Mouse (Mus musculus): ENCODE results near the gene Tmem167. TPM values are rescaled to one million over a fixed set of nuclear protein-coding genes. Genes with fewer than 3 reads are reported as not detected.

Gene Tmem167
- polyA plus RNA-seq, 1 experiment, result 1.6 TPM

DNA sequence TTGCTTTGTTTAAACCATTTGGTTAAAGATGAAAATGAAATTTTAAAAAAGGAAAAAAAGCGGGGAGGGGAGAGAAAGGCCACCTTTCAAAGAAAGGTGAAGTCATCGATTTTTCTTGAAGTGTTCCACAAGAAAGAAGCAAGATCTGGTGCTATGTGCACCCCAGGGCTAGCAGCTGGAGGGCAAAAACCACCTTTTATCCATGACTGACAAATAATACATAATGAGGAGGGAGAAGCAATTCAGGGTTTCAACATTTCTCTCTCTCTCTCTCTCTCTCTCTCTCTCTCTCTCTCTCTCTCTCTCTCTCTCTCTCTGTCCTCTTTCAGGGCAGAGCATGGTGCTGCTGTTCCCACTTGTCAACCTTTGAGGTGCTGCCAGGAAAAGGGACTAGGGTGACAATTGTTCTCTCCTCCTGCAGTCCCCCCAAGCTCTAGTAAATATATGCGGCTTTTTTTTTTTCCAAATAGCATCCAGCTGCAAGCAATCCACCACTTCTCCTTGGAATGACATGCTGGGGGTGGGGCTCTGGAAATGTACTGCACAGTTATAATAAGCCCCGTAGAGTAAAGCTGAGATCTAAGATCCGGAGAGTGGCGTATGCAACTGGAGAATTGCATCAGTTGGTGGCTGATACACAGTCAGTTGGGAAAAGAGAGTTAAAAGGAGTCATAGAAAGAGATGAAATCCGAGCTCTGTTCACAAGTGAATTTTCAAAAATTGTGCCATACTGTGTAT is 63.8 kb downstream of the Tmem167 start:
- 67% methylated on average over 7 of the region's 7 CpGs for WGBS
- no peak overlapping the region for H3K27ac ChIP-seq (ENCODE audit: insufficient read depth, low read depth, low read length)
- TF ChIP-seq CTCF (IDR thresholded peaks at IDR 0.05; ENCODE audit: extremely low read depth, insufficient read length, insufficient replicate concordance, low read depth, low read length), result no peak
- TF ChIP-seq POLR2A (IDR thresholded peaks at IDR 0.05; ENCODE audit: low read depth, low read length), result no peak
- H3K4me1 ChIP-seq (ENCODE audit: control insufficient read depth, insufficient read depth, insufficient read length, low read length), result no peaks in the 10 kb centered on the region
- no peak overlapping the region for H3K4me3 ChIP-seq (ENCODE audit: low read depth, low read length)
- no peaks in the 10 kb centered on the region for H3K27me3 ChIP-seq (ENCODE audit: control insufficient read depth, insufficient read depth, low read length)
- no peaks in the 10 kb centered on the region for H3K36me3 ChIP-seq (ENCODE audit: control insufficient read depth, insufficient read depth, low read length)

DNA sequence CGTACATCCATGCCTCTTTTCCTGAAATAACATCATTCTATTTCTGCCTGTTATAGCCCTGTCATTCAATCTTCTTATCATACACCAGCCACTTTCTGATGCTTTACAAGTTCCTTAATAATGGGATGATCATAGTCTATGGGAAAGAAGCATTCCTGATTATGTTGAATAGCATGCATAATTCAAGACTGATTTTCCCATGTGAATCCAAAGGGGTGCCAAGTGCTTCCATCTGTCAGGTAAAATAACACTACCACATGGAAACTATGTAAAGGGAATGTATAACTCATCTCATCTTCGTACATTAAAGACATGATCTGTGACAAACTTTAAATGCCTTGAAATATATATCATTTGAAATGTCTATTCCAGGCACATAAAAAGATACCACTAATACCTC is 75.2 kb downstream of the Tmem167 start:
- no peak overlapping the region for H3K27ac ChIP-seq (ENCODE audit: insufficient read depth, low read depth, low read length)
- H3K36me3 ChIP-seq (ENCODE audit: control insufficient read depth, insufficient read depth, low read length), result no peaks in the 10 kb centered on the region
- TF ChIP-seq CTCF (IDR thresholded peaks at IDR 0.05; ENCODE audit: extremely low read depth, insufficient read length, insufficient replicate concordance, low read depth, low read length), result no peak
- no peak for TF ChIP-seq POLR2A (IDR thresholded peaks at IDR 0.05; ENCODE audit: low read depth, low read length)
- H3K4me3 ChIP-seq (ENCODE audit: low read depth, low read length), result no peak overlapping the region
- H3K4me1 ChIP-seq (ENCODE audit: control insufficient read depth, insufficient read depth, insufficient read length, low read length), result no peaks in the 10 kb centered on the region
- WGBS, result 92% methylated on average over 2 of the region's 2 CpGs
- no peaks in the 10 kb centered on the region for H3K27me3 ChIP-seq (ENCODE audit: control insufficient read depth, insufficient read depth, low read length)

DNA sequence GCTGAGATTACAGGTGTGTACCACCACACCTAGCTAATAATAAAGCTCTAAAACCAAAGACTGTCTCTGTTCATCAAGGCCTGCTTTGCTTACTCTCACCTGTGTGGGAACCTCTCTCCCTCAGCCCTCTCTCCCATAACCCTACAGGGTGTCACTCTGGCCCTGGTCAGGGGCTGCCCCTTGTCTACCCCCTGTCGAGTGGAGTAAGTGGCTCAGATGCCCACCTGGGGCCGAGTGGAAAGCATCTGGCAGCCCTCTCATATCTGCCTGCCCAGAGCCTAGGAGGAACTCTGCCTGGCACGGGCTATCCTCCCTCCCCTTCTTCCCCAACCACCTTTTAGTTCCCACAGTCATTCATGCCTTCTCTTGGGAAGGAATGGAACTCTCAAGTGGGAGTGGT is 78.1 kb downstream of the Tmem167 start:
- no peak overlapping the region for H3K4me3 ChIP-seq (ENCODE audit: low read depth, low read length)
- TF ChIP-seq POLR2A (IDR thresholded peaks at IDR 0.05; ENCODE audit: low read depth, low read length) (no peak), CTCF (IDR thresholded peaks at IDR 0.05; ENCODE audit: extremely low read depth, insufficient read length, insufficient replicate concordance, low read depth, low read length) (no peak)
- H3K4me1 ChIP-seq (ENCODE audit: control insufficient read depth, insufficient read depth, insufficient read length, low read length), result no peaks in the 10 kb centered on the region
- no peaks in the 10 kb centered on the region for H3K27me3 ChIP-seq (ENCODE audit: control insufficient read depth, insufficient read depth, low read length)
- 58% methylated on average over 3 of the region's 3 CpGs for WGBS
- H3K36me3 ChIP-seq (ENCODE audit: control insufficient read depth, insufficient read depth, low read length), result no peaks in the 10 kb centered on the region
- no peak overlapping the region for H3K27ac ChIP-seq (ENCODE audit: insufficient read depth, low read depth, low read length)

DNA sequence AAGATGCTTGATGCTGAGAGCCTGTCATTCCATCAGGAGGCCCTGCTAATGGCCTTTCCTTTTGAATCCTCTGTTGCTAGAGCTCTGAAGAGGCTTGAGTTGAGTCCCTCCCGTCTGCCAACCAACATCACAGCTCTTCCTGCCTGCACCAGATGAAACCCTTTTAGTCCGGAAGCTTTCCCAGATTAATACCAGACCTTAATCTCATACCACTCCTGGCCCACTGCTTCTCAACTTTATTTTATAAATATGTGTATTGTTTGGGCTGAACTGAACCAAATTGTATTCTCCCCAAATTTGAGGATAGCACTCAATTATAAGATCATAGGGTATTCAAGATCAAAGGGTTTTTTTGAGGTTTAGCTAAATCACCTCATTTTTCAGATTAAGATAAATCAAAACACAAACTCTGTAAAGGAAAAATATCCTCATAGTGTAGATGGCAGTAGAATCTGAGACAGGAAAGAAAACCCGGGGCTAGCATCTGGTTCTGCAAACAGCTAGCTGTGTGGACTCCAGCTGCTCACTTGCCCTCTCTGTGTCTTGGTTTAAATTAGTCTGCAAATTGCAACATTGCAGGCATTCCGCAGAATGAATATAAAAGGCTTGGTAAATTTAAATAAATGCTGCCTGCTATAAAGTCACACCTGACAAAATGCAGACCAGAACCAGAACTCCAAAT is 81.3 kb downstream of the Tmem167 start:
- 74% methylated on average over 4 of the region's 4 CpGs for WGBS
- no peaks in the 10 kb centered on the region for H3K36me3 ChIP-seq (ENCODE audit: control insufficient read depth, insufficient read depth, low read length)
- no peak overlapping the region for H3K27ac ChIP-seq (ENCODE audit: insufficient read depth, low read depth, low read length)
- H3K27me3 ChIP-seq (ENCODE audit: control insufficient read depth, insufficient read depth, low read length), result no peaks in the 10 kb centered on the region
- H3K4me3 ChIP-seq (ENCODE audit: low read depth, low read length), result no peak overlapping the region
- TF ChIP-seq POLR2A (IDR thresholded peaks at IDR 0.05; ENCODE audit: low read depth, low read length) (no peak), CTCF (IDR thresholded peaks at IDR 0.05; ENCODE audit: extremely low read depth, insufficient read length, insufficient replicate concordance, low read depth, low read length) (no peak)
- H3K4me1 ChIP-seq (ENCODE audit: control insufficient read depth, insufficient read depth, insufficient read length, low read length), result no peaks in the 10 kb centered on the region

DNA sequence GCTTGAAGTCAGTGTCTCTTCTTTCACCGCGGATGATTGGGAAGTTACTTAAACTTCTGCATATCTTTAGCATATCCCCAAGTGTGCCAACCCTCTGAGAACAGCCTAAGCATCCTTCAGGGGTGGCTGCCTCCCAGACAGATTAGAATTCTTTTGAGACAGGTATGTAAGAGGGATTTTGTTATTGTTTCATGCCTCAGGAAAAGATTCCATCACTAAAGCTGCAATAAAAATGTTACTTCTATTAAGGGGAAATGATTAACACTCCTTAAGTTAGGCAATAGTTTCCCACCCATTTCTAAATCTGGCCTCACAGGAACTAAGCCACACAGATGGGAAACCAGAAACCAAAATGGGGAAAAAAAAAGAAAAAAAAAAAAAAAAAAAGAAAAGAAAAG is 81.9 kb downstream of the Tmem167 start:
- no peak for TF ChIP-seq CTCF (IDR thresholded peaks at IDR 0.05; ENCODE audit: extremely low read depth, insufficient read length, insufficient replicate concordance, low read depth, low read length)
- Histone ChIP-seq H3K27ac (ENCODE audit: insufficient read depth, low read depth, low read length) (no peak overlapping the region), H3K4me3 (ENCODE audit: low read depth, low read length) (no peak overlapping the region), H3K36me3 (ENCODE audit: control insufficient read depth, insufficient read depth, low read length) (no peaks in the 10 kb centered on the region), H3K4me1 (ENCODE audit: control insufficient read depth, insufficient read depth, insufficient read length, low read length) (no peaks in the 10 kb centered on the region), H3K27me3 (ENCODE audit: control insufficient read depth, insufficient read depth, low read length) (no peaks in the 10 kb centered on the region)
- 39% methylated on average over 2 of the region's 2 CpGs for WGBS

DNA sequence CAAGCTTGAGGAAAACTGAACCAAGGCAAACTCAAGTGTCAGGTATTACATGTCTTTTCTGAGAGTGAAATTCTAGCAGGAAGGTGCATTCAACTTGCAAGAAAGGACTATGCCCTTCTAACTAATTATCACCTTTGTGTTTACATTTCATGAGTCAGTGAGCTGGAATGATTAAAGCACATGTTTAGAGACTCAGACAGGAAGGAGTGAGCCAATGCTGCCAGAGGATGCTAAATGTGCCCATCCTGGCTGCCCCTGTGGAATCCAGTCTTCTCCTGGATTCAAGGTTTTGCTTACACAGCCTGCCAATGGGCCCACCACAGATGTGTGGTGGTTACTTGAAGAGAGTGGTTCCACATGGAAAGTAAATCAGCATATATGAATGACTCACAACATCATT is 82.5 kb downstream of the Tmem167 start:
- Histone ChIP-seq H3K36me3 (ENCODE audit: control insufficient read depth, insufficient read depth, low read length) (no peaks in the 10 kb centered on the region), H3K27ac (ENCODE audit: insufficient read depth, low read depth, low read length) (no peak overlapping the region), H3K27me3 (ENCODE audit: control insufficient read depth, insufficient read depth, low read length) (no peaks in the 10 kb centered on the region), H3K4me3 (ENCODE audit: low read depth, low read length) (no peak overlapping the region), H3K4me1 (ENCODE audit: control insufficient read depth, insufficient read depth, insufficient read length, low read length) (no peaks in the 10 kb centered on the region)
- no peak for TF ChIP-seq CTCF (IDR thresholded peaks at IDR 0.05; ENCODE audit: extremely low read depth, insufficient read length, insufficient replicate concordance, low read depth, low read length)
- TF ChIP-seq POLR2A (IDR thresholded peaks at IDR 0.05; ENCODE audit: low read depth, low read length), result no peak

GRCm38 (mm10) chr13:90175662-90176061 is 86.7 kb downstream of the Tmem167 start:
- 64% methylated on average over 2 of the region's 2 CpGs for WGBS
- TF ChIP-seq POLR2A (IDR thresholded peaks at IDR 0.05; ENCODE audit: low read depth, low read length), result no peak
- TF ChIP-seq CTCF (IDR thresholded peaks at IDR 0.05; ENCODE audit: extremely low read depth, insufficient read length, insufficient replicate concordance, low read depth, low read length), result no peak
- H3K4me1 ChIP-seq (ENCODE audit: control insufficient read depth, insufficient read depth, insufficient read length, low read length), result no peaks in the 10 kb centered on the region
- H3K4me3 ChIP-seq (ENCODE audit: low read depth, low read length), result no peak overlapping the region
- H3K36me3 ChIP-seq (ENCODE audit: control insufficient read depth, insufficient read depth, low read length), result no peaks in the 10 kb centered on the region
- H3K27ac ChIP-seq (ENCODE audit: insufficient read depth, low read depth, low read length), result no peak overlapping the region
- H3K27me3 ChIP-seq (ENCODE audit: control insufficient read depth, insufficient read depth, low read length), result no peaks in the 10 kb centered on the region
